Mouse (Mus musculus) liver, postnatal 0 days (tissue): ENCODE measurements around the gene Khdc3.

Experiments
- CTCF ChIP-seq: sonication (generic); IDR thresholded peaks from 2 replicates; pipeline ENCODE4 v1.5.1; 2016; ENCODE audit warnings: antibody characterized with exemption, low read depth
- EP300 ChIP-seq: IDR thresholded peaks from 2 replicates; pipeline ENCODE4 v1.6.1; 2016; ENCODE audit warnings: antibody characterized with exemption, low read depth, mild to moderate bottlenecking

DNA sequence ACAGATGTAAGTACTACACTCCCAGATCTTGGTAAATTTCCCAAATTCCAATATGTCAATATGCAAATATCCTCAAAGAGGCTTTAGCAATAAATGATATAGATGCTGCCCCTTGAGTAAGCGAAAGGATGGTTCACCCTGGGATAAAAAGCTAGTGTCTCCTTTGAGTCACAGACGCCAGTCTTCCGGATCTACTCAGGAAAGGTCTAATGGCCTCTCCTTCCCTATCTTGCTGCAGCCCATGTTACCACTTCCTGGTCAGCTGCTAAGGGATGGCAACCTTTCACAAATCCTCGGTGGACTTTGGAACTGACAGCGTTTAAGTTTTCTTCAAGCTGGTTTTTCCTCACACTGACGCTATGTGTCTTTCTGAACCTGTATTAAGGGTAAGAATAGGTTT is 32.9 kb upstream of the Khdc3 start:
- TF ChIP-seq CTCF: no peak
- TF ChIP-seq EP300: no peak; the same call in 1 of the 2 replicates
